Mouse (Mus musculus): Measurements from ENCODE around the gene Zfp715.
"Not testable (repeated sequence)": the region's sequence is repeated elsewhere in the genome, so short reads cannot be mapped to it uniquely, and the experiment has no call there.

Gene Zfp715

DNA sequence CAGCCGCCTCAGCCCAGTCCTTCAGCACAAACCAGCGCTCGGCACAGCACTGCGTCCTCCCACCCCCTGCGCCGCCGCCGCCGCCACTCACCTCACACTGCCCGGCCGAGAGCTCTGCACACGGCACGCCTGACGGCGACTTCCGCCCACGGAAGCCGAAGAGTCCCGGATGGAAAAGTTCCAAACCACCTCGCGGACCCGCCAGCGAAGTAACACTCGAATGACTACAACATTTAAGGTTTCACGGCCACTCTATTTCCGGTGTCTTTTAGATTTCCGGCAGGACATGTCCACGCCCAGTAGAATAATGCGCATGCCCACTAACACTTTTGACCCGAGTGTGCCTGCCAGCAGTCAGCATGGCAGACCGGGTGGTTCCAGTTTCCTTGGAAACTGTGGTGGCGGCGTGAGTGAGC, at the start of gene Zfp715:
TSS of gene Zfp715 (minus strand) at position 282 of the 416 bp plus-strand sequence.
- DNase-seq (ENCODE audit: low spot score): peak; percentile 96

DNA sequence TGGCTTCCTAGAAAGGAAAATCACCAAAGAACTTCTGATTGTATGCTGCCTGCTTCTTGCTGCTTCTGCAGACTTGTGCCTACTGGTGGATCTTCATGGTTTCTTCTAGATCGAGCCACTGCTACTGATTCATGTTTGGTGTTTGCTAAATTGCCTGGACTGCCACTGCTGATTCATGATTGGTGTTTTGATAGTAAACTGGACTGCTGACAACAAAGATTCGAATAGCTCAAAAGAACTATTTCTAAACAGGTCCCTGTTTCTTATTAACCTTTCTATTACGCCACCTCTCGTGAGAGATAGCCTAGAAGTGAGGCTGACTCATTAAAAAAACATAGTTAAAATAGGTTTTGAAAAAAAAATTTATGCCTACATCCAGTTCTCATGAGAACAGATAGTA, 48.9 kb upstream of the Zfp715 start:
- no peak for DNase-seq (ENCODE audit: low spot score)

DNA sequence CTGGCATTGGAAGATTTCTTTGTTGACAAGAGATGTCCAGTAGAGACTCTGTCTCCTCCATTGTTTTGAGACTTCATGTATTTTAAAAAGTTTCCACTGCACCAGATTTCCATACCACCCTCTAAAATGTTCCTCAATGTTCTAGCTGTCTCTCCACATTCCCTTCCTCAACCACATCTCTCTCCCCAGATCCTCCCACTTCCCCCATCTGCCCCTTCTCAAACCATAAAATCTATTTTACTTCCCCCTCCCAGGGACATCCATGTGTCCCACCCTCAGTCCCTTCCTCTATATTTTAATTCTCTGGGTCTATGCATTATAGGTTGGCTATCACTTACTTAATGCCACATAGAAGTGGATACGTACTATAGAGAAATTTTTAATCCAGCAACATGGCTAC, 48.3 kb upstream of the Zfp715 start:
- DNase-seq (ENCODE audit: low spot score): no peak

DNA sequence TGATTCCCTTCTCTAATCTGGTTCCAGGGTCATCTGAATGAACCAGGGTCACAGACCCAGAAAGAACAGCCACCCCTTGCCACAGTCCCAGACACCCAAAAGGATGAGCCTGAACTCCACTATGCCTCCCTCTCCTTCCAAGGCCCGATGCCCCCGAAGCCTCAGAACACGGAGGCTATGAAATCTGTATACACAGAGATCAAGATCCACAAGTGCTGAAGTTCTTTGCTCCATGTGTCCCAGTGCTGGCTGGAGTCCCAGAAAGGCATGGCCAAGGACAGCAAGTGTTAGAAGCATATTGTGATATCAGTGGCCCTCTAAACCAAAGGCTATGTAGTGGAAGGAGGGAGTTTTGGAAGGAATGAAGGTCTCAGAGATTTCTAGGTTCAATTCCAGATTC, 45.5 kb upstream of the Zfp715 start:
- DNase-seq (ENCODE audit: low spot score): no peak

DNA sequence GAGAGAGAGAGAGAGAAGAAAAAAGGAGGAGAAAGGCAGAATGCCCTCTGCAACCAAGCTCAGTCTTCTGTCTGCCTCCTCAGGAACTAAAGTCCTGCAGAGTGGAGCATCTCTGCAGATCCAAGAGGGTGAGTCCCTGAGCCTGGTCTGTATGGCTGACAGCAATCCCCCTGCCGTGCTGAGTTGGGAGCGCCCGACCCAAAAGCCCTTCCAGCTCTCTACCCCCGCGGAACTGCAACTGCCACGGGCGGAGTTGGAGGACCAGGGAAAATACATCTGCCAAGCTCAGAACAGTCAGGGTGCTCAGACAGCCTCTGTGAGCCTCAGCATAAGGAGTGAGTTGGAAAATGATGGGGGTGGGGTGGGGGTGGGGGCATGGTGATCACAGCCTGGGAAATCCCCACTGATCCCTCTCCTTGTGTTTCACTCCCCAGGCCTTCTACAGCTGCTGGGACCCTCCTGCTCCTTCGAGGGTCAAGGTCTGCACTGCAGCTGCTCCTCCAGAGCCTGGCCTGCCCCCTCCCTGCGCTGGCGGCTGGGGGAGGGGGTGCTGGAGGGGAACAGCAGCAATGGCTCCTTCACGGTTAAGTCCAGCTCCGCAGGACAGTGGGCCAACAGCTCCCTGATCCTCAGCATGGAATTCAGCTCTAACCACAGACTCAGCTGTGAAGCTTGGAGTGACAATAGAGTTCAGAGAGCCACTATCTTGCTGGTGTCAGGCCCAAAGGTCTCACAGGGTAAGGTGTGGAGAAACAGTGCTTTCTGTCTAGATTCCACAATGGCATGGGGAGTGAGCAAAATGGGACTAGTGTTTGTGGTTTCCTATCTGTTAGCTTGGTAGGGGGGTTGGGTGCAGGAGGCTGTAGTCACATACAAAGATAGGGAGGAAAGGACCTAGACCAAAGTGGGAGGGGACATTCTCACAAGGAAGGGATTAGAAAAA, 42.1 kb upstream of the Zfp715 start:
- DNase-seq (ENCODE audit: low spot score): peak; percentile 6

DNA sequence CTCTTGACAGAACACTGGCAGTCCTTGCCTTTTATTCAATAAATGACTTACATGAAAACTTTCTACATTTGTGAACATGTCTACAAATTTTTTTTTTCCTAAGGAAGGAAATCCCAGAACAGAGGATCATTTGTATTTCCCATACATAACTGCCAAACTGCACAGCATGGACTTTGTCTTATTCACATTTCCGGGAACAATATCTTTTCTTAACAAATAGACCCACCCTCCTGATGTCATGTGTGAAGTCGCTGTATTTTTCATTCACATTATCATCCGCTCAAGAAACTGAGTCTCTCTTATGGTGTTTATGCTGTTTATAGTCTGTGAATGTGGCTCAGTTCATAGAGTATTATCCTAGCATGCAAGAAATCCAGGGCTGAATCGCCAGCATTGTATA, 40.7 kb upstream of the Zfp715 start:
- DNase-seq (ENCODE audit: low spot score): no peak

DNA sequence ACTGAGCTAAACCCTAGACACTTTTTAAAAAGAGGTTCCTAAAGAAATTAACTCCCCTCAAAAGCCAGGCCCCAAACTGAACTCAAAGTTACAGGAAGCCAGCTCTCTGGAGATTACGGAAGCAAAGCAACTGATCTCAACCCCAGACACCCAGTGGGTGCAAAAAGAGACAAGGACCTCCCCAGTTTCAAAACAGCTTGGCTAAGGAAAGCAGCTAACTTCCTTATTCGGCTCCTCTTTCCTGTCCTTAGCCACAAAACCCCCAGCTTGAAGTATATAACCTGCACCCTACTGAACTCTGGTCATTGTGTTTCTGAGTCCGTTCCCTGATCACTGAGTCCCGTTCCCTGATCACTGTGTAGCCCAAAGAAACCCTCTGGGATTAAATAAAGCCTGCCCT, 40.0 kb upstream of the Zfp715 start:
- DNase-seq (ENCODE audit: low spot score): no peak

DNA sequence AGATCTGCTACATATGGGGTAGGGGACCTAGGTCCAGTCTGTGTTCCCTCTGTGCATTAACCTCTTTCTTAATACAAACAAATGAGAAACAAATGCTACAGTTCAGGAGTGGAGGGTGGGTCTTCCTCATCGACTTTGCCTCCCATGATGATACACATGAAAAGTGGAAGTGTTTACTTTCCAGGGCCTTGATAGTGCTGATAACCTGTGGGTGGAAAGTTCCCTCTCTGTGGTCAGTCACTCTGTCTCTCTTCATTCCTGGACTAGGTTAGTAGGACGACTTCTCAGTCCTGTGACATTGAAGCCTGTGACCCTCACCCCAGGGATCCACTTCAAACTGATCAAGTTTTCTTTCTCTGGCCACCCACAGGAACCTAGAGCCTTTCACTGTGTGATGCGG, 38.1 kb upstream of the Zfp715 start, which contains the start of gene Siglecf:
TSS of gene Siglecf (plus strand) at position 188 of the 400 bp plus-strand sequence.
- no peak for DNase-seq (ENCODE audit: low spot score)

DNA sequence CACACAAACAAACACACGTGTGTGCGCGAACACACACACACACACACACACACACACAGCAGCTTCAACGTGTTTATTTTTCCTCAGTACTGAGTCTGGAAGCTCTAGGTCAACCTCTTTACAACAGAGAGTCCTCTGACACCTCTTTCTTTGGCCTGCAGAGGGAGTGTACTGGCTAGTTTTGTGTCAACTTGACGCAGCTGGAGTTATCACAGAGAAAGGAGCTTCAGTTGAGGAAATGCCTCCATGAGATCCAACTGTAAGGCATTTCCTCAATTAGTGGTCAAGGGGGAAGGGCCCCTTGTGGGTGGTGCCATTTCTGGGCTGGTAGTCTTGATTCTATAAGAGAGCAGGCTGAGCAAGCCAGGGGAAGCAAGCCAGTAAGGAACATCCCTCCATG, 36.5 kb upstream of the Zfp715 start:
- not testable (repeated sequence) for DNase-seq (ENCODE audit: low spot score)

DNA sequence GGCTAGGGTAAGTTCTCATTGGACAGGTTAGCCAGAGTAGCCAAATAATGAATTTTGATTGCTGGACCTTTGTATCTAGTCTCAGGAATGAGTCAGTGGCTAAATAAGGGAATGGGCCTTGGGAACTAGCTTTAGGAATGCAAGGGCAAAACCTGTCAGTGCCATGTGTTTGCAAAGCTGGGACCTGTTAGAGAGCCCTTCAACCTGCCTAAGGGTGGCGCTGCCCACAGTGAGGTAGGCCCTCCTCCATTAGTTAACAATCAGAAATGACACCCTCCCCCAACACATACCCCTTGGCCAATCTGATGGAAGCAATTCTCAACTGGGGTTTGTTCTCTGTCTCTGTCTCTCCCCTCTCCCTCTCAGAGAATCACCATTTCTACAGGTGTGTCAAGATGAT, 33.5 kb upstream of the Zfp715 start:
- DNase-seq (ENCODE audit: low spot score): no peak

DNA sequence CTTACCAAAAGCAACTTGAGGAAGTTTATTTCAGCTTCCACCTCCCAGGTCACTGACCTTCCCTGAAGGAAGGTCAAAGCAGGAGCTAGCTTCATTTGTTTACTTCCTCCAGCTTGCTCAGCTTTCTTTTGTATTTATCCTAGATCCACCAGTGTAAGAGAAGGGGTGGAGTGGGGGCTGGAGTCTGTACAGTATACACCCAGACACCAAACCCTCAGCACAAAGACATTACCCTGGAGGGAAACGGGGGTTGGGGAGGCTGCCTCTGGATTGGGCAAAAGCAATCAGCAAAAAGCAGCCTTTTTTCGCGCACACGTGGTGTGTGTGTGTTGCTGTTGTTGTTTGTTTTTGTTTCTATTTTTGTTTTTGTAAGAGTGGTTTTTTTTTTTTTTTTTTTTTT, 33.1 kb upstream of the Zfp715 start:
- DNase-seq (ENCODE audit: low spot score): no peak

DNA sequence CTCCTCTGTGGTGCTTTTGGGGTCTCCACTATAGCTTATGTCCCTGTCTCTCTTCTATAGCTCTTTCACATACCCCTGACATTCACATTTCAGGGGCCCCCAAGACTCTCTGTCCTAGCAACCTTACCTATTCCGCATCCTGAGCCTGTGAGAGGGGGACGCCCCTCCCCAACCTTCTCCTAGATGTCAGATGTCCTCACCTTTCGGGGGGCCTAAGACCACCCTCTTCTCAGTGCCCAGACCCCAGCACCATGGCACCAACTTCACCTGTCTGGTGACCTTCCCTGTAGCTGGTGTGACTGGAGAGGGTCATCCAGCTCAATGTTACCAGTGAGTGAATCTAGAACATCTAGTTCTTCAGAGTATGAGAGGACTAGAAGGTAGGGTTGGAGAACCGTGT, 31.4 kb upstream of the Zfp715 start:
- DNase-seq (ENCODE audit: low spot score): no peak

DNA sequence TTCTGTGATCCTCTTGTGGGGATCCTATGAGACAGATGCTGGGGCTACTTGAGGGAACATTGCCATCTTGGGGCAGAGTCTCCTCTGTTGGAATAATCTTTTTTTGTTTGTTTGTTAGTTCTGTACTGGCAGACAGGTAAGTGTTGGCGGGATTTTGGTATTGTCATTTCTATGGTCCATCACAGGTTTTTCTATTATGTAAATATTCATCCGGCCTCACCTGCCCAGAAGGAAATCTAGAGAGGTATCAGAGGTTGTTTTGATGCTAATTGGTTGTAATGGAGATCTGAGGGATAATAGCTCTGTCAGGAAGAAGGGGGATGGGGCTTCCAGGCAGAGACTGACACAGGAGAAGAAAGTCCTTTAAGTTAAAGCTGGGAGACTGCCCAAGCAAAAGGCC, 30.9 kb upstream of the Zfp715 start:
- no peak for DNase-seq (ENCODE audit: low spot score)

DNA sequence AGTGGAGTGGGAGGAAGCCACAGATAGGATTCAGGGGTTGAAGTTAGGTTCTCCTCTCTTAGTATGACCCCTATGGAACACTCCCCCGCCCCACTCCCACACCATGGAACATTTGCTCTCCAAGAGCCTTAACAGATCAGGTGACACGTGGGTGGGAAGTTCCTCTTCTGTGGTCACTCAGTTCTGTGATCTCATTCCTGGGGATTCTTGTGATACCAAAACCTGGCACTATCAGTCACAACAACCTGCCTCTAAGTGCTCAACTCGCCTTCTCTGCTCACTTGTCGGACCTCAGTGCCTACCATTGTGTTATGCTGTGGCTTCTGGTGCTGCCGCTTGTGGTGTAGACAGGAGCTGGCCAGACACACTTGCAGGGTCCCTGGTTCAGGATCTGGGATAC, 30.1 kb upstream of the Zfp715 start:
- DNase-seq (ENCODE audit: low spot score): no peak

DNA sequence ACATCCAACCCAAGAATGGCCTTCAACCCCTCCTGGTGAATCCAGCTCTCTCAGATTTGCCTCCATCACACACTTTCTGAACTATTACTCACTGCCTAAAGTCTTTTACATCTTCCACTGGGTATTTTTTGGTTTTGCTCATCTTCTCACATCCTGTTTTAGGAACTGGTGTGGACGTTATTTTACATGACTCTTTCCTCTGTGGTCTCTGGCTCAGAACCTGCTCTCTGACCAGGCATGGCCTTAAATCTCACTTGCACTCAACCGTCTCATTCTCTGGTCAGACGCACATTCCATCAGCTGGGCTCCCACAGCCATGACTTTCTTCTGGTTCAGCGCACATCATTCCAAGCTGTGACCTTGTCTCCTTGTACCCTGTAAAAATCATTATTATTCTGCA, 27.7 kb upstream of the Zfp715 start:
- no peak for DNase-seq (ENCODE audit: low spot score)

DNA sequence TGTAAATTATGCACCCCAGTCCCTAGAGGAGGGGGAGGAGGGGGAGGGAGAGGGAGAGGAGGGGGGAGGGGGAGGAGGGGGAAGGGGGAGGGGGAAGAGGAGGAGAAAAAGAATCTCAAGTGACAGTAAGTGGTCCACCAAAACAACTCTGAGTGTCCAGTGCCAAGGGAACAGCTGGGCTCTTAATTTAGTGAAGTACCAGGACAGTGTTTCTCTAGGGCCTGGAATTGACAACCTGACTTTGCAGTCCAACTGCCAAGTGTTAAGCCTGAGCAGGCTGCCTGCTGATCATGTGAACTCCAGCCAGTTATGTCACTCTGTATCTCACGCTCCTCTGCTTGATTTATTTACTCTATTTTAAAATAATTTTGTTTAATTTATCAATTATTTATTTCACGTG, 20.8 kb upstream of the Zfp715 start:
- no peak for DNase-seq (ENCODE audit: low spot score)

DNA sequence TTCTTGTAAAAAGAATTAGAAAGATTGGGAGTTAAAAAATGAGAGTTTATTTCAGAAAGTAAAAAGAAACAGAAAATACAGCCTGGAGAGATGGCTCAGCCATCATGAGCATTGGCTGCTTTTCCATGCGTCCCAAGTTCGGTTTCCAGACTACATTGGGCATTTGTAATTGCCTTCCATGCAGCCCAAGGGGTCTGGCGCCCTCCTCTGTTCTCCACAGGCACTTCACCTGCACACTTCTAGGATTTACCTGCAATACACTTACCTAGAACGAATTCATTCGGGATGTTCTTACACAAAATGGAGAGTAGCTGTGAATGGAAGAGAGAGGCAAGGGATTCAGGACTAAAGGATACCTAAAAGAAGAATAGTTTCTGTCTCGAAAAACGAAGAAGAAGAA, 20.1 kb upstream of the Zfp715 start:
- no peak for DNase-seq (ENCODE audit: low spot score)

DNA sequence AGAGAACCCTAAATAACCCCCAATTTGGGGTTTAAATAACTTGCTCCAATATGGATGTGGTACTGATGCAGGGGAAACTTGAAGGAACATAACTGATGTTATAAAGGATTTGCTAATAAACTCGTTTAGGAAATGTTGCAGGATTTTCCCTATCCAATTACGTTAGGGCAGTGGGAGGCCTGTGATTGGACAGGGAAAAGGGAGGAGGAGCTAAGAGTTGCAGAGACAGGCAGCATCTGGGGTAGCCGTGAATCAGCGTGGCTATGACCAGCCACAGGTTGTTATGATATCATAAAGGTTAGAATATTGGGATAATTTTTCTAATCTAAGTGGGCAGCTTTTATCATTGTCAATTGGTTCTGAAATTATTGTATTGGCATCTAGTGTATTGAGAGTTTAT, 15.0 kb upstream of the Zfp715 start:
- DNase-seq (ENCODE audit: low spot score): no peak

DNA sequence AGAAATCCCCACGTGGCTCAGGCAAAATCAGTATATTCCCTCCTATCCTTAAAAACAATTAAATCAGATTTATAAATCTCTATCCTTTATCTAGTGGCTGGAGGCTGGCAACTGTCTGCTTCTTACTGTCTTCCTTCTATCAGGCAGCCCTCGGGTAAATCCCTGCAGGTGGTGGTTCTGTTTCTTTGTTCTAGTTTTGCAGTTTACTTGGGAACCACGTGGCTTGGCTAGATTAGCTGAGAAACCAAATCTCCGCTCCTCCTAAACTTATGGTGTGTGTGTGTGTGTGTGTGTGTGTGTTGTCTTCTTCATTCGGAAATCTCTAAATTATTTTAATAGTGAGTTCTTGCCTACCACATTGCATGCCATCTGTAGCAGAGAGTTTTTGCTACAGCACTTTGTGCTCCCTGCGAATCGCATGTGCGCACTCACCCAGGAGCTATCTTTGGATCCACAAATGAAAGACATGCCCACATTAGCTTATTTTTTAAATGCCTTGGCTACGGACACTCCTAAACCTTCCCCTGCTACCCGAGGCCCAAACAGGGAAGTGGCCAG, 13.2 kb upstream of the Zfp715 start:
- no peak for DNase-seq (ENCODE audit: low spot score)

DNA sequence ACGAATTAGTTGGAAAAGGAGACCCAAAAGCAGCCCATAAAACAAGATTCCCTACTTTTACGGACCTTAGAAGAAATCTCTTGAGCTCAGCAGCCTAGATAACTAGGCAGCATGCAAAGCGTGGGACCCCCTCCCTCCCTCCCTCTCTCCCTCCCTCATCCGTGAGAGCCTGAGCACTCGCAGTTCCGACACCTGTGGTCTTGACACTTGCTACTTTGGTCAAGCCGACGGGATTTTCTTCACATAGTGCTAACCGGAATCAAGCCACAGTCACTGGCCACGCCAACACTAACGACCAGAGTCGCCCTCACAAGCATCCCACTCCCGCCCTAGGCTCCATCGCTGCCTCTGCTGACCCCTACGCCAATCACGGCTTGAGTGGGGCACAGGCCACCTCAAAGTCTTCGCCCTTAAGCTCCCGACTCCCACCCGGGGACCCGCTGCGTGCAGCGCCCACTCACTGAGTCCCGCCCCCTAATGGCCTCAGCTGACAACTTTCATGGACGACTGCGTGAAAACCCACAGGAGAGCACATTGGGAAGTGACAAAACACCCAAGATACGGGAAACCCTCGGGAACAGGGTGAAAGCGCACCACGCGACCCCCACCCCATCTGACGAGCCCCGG, 595 bp downstream of the Zfp715 start:
- DNase-seq (ENCODE audit: low spot score): peak; percentile 33

DNA sequence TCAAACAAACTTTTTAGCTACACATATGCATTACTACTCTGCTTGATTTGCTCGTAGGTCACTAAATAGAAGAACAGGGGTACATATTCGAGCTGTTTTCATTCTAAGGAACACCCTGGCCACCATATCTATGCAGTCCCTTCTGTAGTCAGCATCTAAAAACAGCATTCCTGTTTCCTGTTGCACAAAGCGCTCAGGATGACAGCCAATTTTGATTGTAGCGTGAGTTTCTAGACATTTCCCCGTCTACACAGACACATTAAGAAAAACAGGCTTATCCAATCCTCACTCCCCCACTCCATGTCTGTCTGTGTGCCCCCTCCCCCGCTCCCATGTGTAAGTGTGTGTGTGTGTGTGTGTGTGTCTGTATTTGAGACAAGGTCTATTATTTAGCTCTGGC, 1.5 kb downstream of the Zfp715 start:
- no peak for DNase-seq (ENCODE audit: low spot score)

DNA sequence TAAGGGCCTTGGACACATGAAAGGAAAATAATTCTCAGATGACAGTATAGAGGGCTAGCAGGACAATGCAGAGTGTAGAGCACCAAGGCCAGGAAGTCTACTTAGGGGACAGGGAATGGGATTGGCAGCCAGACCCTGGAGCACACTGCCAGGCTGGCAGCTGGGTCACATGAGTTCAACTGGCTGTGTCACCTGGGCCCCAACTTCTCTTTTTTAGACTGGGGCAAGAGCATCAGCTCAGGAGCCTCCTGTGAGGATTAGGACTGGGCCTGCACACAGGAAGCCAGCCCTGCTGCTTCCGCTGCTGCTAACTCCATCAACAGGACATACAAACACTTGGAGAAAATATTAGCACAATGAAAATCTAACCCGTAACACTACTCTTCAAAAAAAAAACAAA, 4.0 kb downstream of the Zfp715 start:
- DNase-seq (ENCODE audit: low spot score): no peak

DNA sequence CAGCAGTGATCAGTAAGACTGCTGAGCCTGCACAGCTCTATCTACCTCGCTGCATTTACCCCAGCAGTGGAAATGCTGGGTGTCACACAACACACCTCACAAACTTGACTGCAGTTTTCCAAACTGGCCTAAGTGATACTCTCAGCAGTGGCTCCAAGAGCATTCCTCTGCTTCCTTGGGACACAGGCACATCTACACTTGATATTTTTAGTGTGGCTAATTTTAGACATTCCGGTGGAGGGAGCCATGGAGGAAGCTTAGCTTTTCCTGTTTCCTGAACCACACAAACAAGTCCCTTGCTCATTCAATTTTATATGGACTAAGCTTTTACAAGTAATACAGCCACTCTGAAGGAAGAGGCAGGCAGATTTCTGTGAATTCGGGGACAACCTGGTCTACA, 7.9 kb downstream of the Zfp715 start:
- no peak for DNase-seq (ENCODE audit: low spot score)
